Mouse (Mus musculus) thymus, adult 2 months (tissue): ENCODE results near the gene Anp32a.

Experiments
- CTCF ChIP-seq: fragments of 200-500 bp; IDR thresholded peaks from 2 replicates; pipeline ENCODE4 v1.5.1; 2012; ENCODE audit warnings: mild to moderate bottlenecking, control low read depth, low read length, moderate library complexity, borderline replicate concordance; ENCODE audit not compliant: control insufficient read depth, poor library complexity, insufficient read depth; ENCODE audit errors: extremely low read depth
- POLR2A ChIP-seq: fragments of 200-500 bp; IDR thresholded peaks from 2 replicates; pipeline ENCODE4 v1.6.1; 2012; ENCODE audit warnings: mild to moderate bottlenecking, low read length, control low read depth, moderate library complexity; ENCODE audit not compliant: control insufficient read depth, poor library complexity, insufficient read depth; ENCODE audit errors: extremely low read depth

- no peak for TF ChIP-seq POLR2A
- TF ChIP-seq CTCF, result no peak
Observed at GRCm38 (mm10) chr9:62426531-62426930, 85.4 kb downstream of the Anp32a start.
